Mouse (Mus musculus): Measurements from ENCODE around the gene Sp2. TPM values are rescaled to one million over a fixed set of nuclear protein-coding genes. Genes with fewer than 3 reads are reported as not detected.

Sp2 gene
- total and polyA plus RNA-seq, 2 experiments from 2014 or later: 7.3 to 14.4 TPM

- ATAC-seq (peak; percentile 96), DNase-seq (ENCODE audit: low spot score) (peak; percentile 96)
- TF ChIP-seq CTCF (IDR thresholded peaks at IDR 0.05; ENCODE audit: low read depth): no peak
- Histone ChIP-seq H3K9me3 (ENCODE audit: low read length) (no peaks in the 10 kb centered on the region), H3K9ac (replicated peaks; ENCODE audit: low read length) (peak within 1 kb of the TSS; percentile 47), H3K4me2 (ENCODE audit: low read depth, low read length) (peak within 1 kb of the TSS; percentile 87), H3K4me1 (ENCODE audit: insufficient read depth, low read length) (peaks cover 6% of the 10 kb centered on the region; the same call in 1 of the 2 replicates), H3K4me3 (ENCODE audit: low read length) (peak within 1 kb of the TSS; percentile 44), H3K27ac (peak within 1 kb of the TSS; percentile 64; the same call in 1 of the 2 replicates), H3K27me3 (ENCODE audit: insufficient read depth, low read length) (no peaks in the 10 kb centered on the region), H3K36me3 (ENCODE audit: insufficient read depth, low read length) (no peaks in the 10 kb centered on the region)
- WGBS: under 1% methylated on average over 29 of the region's 29 CpGs
These were observed 38.9 kb downstream of the Sp2 start, which contains the start of gene Pnpo for GRCm38 (mm10) chr11:96943746-96944304. Gene Pnpo (minus strand): TSS chr11:96943986.

- H3K4me1 ChIP-seq (ENCODE audit: insufficient read depth, low read length): peaks cover 6% of the 10 kb centered on the region; the same call in 1 of the 2 replicates
- DNase-seq (ENCODE audit: low spot score) (no peak), ATAC-seq (no peak)
- no peaks in the 10 kb centered on the region for H3K36me3 ChIP-seq (ENCODE audit: insufficient read depth, low read length)
- no peak overlapping the region for H3K27ac ChIP-seq
- H3K9ac ChIP-seq (replicated peaks; ENCODE audit: low read length): no peak overlapping the region
- no peak overlapping the region for H3K4me2 ChIP-seq (ENCODE audit: low read depth, low read length)
- TF ChIP-seq CTCF (IDR thresholded peaks at IDR 0.05; ENCODE audit: low read depth): no peak
- H3K27me3 ChIP-seq (ENCODE audit: insufficient read depth, low read length): no peaks in the 10 kb centered on the region
- H3K9me3 ChIP-seq (ENCODE audit: low read length): no peaks in the 10 kb centered on the region
- 79% methylated on average over 6 of the region's 6 CpGs for WGBS
- H3K4me3 ChIP-seq (ENCODE audit: low read length): no peak overlapping the region
These were observed 40.7 kb downstream of the Sp2 start for GRCm38 (mm10) chr11:96941989-96942590.

- Histone ChIP-seq H3K4me1 (ENCODE audit: insufficient read depth, low read length) (peaks cover 6% of the 10 kb centered on the region; the same call in 1 of the 2 replicates), H3K9ac (replicated peaks; ENCODE audit: low read length) (no peak overlapping the region), H3K9me3 (ENCODE audit: low read length) (no peaks in the 10 kb centered on the region), H3K4me3 (ENCODE audit: low read length) (no peak overlapping the region), H3K27me3 (ENCODE audit: insufficient read depth, low read length) (no peaks in the 10 kb centered on the region), H3K4me2 (ENCODE audit: low read depth, low read length) (no peak overlapping the region), H3K27ac (no peak overlapping the region), H3K36me3 (ENCODE audit: insufficient read depth, low read length) (no peaks in the 10 kb centered on the region)
- DNase-seq (ENCODE audit: low spot score) (no peak), ATAC-seq (no peak)
- TF ChIP-seq CTCF (IDR thresholded peaks at IDR 0.05; ENCODE audit: low read depth): no peak
- WGBS: 73% methylated on average over 16 of the region's 16 CpGs
These were observed 41.9 kb downstream of the Sp2 start for GRCm38 (mm10) chr11:96940578-96941465.

GRCm38 (mm10) chr11:96938426-96938800 is 44.3 kb downstream of the Sp2 start:
- ATAC-seq (no peak), DNase-seq (ENCODE audit: low spot score) (no peak)
- no peak overlapping the region for H3K9ac ChIP-seq (replicated peaks; ENCODE audit: low read length)
- no peaks in the 10 kb centered on the region for H3K36me3 ChIP-seq (ENCODE audit: insufficient read depth, low read length)
- TF ChIP-seq CTCF (IDR thresholded peaks at IDR 0.05; ENCODE audit: low read depth): no peak
- H3K4me3 ChIP-seq (ENCODE audit: low read length): no peak overlapping the region
- WGBS: 81% methylated on average over 6 of the region's 6 CpGs
- no peaks in the 10 kb centered on the region for H3K27me3 ChIP-seq (ENCODE audit: insufficient read depth, low read length)
- no peaks in the 10 kb centered on the region for H3K9me3 ChIP-seq (ENCODE audit: low read length)
- H3K27ac ChIP-seq: no peak overlapping the region
- H3K4me2 ChIP-seq (ENCODE audit: low read depth, low read length): no peak overlapping the region
- no peaks in the 10 kb centered on the region for H3K4me1 ChIP-seq (ENCODE audit: insufficient read depth, low read length)

GRCm38 (mm10) chr11:96937549-96938425 is 45.0 kb downstream of the Sp2 start:
- no peaks in the 10 kb centered on the region for H3K4me1 ChIP-seq (ENCODE audit: insufficient read depth, low read length)
- no peak overlapping the region for H3K27ac ChIP-seq
- H3K4me2 ChIP-seq (ENCODE audit: low read depth, low read length): no peak overlapping the region
- TF ChIP-seq CTCF (IDR thresholded peaks at IDR 0.05; ENCODE audit: low read depth): peak; percentile 67
- no peak overlapping the region for H3K4me3 ChIP-seq (ENCODE audit: low read length)
- no peaks in the 10 kb centered on the region for H3K36me3 ChIP-seq (ENCODE audit: insufficient read depth, low read length)
- DNase-seq (ENCODE audit: low spot score) (no peak), ATAC-seq (no peak)
- H3K27me3 ChIP-seq (ENCODE audit: insufficient read depth, low read length): no peaks in the 10 kb centered on the region
- WGBS: 52% methylated on average over 10 of the region's 10 CpGs
- no peak overlapping the region for H3K9ac ChIP-seq (replicated peaks; ENCODE audit: low read length)
- no peaks in the 10 kb centered on the region for H3K9me3 ChIP-seq (ENCODE audit: low read length)

All from hindbrain, postnatal 0 days (tissue).